Mouse (Mus musculus) kidney, embryonic 14.5 days (tissue): ENCODE data around the gene Pfkfb3. TPM values are rescaled to one million over a fixed set of nuclear protein-coding genes. Genes with fewer than 3 reads are reported as not detected.
A peak's percentile ranks its signal among the peaks of the same experiment; 100 is the strongest.

ENCODE experiments used
- ATAC-seq: fragments of 200-750 bp; cut with Nextera tagmentation; 2 replicates; pipeline ENCODE4 v1.8.0; 2017; ENCODE audit warnings: moderate number of reproducible peaks, mild to moderate bottlenecking, moderate TSS enrichment, moderate library complexity; ENCODE audit not compliant: low FRiP score, low TSS enrichment
- H3K27ac ChIP-seq: fragments of 300-500 bp; sonication (generic); 2 replicates; pipeline ENCODE4 v1.5.1; 2014; ENCODE audit warnings: low read depth, mild to moderate bottlenecking, low read length, moderate library complexity, mixed read lengths
- H3K27me3 ChIP-seq: fragments of 300-500 bp; sonication (generic); 2 replicates; pipeline ENCODE4 v1.6.1; 2014; ENCODE audit warnings: mild to moderate bottlenecking, low read length; ENCODE audit not compliant: control insufficient read depth, insufficient read depth
- H3K36me3 ChIP-seq: fragments of 300-500 bp; sonication (generic); 2 replicates; pipeline ENCODE4 v1.6.1; 2014; ENCODE audit warnings: low read length, mixed read lengths; ENCODE audit not compliant: control insufficient read depth, insufficient read depth
- H3K4me1 ChIP-seq: fragments of 300-500 bp; sonication (generic); 2 replicates; pipeline ENCODE4 v1.6.1; 2014; ENCODE audit warnings: low read length, mixed read lengths; ENCODE audit not compliant: control insufficient read depth, insufficient read depth
- H3K4me2 ChIP-seq: fragments of 300-500 bp; sonication (generic); replicated peaks from 2 replicates; pipeline ENCODE4 v1.6.1; 2014; ENCODE audit warnings: low read depth, mild to moderate bottlenecking, low read length
- H3K4me3 ChIP-seq: fragments of 300-500 bp; sonication (generic); 2 replicates; pipeline ENCODE4 v1.5.1; 2014; ENCODE audit warnings: mild to moderate bottlenecking, low read length
- H3K9ac ChIP-seq: fragments of 300-500 bp; sonication (generic); 2 replicates; pipeline ENCODE4 v1.6.1; 2014; ENCODE audit warnings: low read depth, mild to moderate bottlenecking, low read length, moderate library complexity
- H3K9me3 ChIP-seq: fragments of 300-500 bp; sonication (generic); 2 replicates; pipeline ENCODE4 v1.6.1; 2016; ENCODE audit warnings: low read length; ENCODE audit not compliant: control insufficient read depth
- WGBS: fragments of 180-500 bp; shearing (Covaris S2); extraction: QIAGEN DNeasy Blood & Tissue Kit; methylation state at CpG from one replicate; pipeline ENCODE4 v1.1.7; 2014; 5-methylcytosine and 5-hydroxymethylcytosine counted together
- polyA plus RNA-seq: library from polyadenylated mRNA; unstranded; fragments of >200 nt; fragmentation: Nextera tagmentation; extraction: Ambion mirVana; gene quantifications from 2 replicates; pipeline ENCODE4 v1.2.1, GENCODE M21; 2014

Gene Pfkfb3
- polyA plus RNA-seq, 1 experiment from 2014 or later, result 10.5 TPM

DNA sequence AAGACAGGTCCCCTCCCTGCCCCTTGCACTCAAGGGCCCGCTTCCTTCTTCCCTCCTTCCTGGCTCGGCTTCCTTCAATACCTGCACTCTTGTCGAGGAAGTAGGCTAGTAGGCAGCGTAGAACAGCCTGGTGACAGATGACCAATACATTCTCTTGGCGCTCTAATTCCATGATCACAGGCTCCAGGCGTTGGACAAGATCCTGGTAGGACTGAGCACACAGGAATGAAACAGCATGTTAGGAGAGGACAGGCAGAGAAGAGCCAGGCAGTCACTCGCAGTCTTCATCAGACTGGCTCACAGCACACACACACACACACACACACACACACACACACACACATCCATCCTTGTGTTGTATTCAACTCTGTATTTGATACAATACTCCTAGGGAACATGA, 71.5 kb downstream of the Pfkfb3 start:
- no peak overlapping the region for H3K4me3 ChIP-seq
- H3K27me3 ChIP-seq, result no peaks in the 10 kb centered on the region
- no peaks in the 10 kb centered on the region for H3K9me3 ChIP-seq
- no peak for ATAC-seq
- no peaks in the 10 kb centered on the region for H3K4me1 ChIP-seq
- no peak overlapping the region for H3K9ac ChIP-seq
- H3K4me2 ChIP-seq, result no peak overlapping the region
- WGBS, result 85% methylated on average over 7 of the region's 7 CpGs
- peaks cover 72% of the 10 kb centered on the region for H3K36me3 ChIP-seq
- no peak overlapping the region for H3K27ac ChIP-seq

DNA sequence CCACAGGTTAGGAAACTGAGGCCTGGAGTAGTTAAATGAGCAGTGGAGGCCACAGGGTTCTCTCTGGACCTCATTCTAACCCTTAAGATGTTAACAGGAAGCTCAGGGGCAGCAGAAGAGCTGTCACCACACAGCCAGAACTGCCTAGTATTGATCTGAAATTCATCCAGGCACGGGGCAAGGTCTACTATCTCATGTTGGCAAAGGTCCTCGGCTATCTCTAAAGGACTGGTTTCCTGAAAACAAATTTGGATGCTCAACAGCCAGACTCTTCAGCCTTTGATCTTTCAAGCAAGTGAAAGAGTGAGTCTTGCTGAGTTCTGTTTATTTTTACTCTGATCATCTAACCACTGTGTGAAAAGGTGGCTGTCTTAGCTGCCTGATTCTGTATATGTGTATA, 74.9 kb downstream of the Pfkfb3 start:
- H3K36me3 ChIP-seq, result peaks cover 72% of the 10 kb centered on the region
- no peak overlapping the region for H3K4me2 ChIP-seq
- H3K27me3 ChIP-seq, result no peaks in the 10 kb centered on the region
- H3K9ac ChIP-seq, result no peak overlapping the region
- no peak for ATAC-seq
- WGBS, result 81% methylated on average over 2 of the region's 2 CpGs
- H3K27ac ChIP-seq, result no peak overlapping the region
- H3K4me3 ChIP-seq, result no peak overlapping the region
- H3K4me1 ChIP-seq, result no peaks in the 10 kb centered on the region
- H3K9me3 ChIP-seq, result no peaks in the 10 kb centered on the region

DNA sequence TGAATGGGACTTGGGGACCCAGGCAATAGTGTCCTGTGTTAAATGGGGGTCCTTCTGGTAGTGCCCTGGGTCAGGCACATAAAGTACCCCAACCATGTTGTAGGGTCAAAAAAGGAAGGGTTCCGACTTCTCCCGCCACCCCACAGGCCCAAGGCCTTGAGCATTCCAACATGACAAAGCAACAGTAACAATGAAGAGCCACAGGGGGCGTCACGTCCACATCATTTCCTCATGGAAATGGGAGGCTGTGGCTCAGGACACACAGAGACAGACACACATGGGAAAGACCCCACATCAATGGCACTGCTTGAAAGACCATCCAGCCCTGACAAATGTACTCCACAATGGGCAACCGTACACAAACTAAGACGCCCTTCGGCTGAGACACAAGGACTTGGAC, 78.6 kb downstream of the Pfkfb3 start:
- 97% methylated on average over 7 of the region's 7 CpGs for WGBS
- H3K4me1 ChIP-seq, result no peaks in the 10 kb centered on the region

GRCm38 (mm10) chr2:11464661-11465099, 89.2 kb downstream of the Pfkfb3 start:
- no peak overlapping the region for H3K4me2 ChIP-seq
- no peaks in the 10 kb centered on the region for H3K4me1 ChIP-seq
- no peak overlapping the region for H3K9ac ChIP-seq
- no peaks in the 10 kb centered on the region for H3K9me3 ChIP-seq
- 80% methylated on average over 3 of the region's 3 CpGs for WGBS
- no peaks in the 10 kb centered on the region for H3K36me3 ChIP-seq
- no peak for ATAC-seq
- H3K27ac ChIP-seq, result no peak overlapping the region
- no peaks in the 10 kb centered on the region for H3K27me3 ChIP-seq
- H3K4me3 ChIP-seq, result no peak overlapping the region

More for the DNA sequence above, 78.6 kb downstream of the Pfkfb3 start:
- Histone ChIP-seq H3K4me2 (no peak overlapping the region), H3K4me3 (no peak overlapping the region), H3K27me3 (no peaks in the 10 kb centered on the region), H3K9ac (no peak overlapping the region), H3K36me3 (peaks cover 65% of the 10 kb centered on the region), H3K9me3 (no peaks in the 10 kb centered on the region), H3K27ac (no peak overlapping the region)
- no peak for ATAC-seq

DNA sequence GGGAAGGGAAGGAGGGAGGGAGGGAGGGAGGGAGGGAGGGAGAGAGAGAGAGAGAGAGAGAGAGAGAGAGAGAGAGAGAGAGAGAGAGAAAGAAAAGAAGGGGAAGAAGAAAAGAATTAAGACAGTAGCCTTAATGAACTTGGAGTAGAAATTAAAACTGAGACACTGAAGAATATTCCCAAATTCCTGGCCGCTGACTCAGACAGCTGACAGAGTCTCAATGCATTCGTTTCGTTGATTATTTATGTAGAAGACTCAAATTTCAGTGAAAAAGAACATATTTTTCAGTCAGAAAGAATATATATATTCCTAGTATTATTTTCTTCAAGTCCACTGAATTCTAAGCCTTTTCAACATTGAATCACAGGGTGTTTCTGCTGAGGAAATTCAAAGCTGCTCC, 92.9 kb downstream of the Pfkfb3 start:
- Histone ChIP-seq H3K9me3 (no peaks in the 10 kb centered on the region), H3K4me2 (no peak overlapping the region), H3K4me1 (no peaks in the 10 kb centered on the region), H3K4me3 (no peak overlapping the region), H3K27me3 (no peaks in the 10 kb centered on the region), H3K36me3 (no peaks in the 10 kb centered on the region), H3K9ac (no peak overlapping the region), H3K27ac (no peak overlapping the region)
- no peak for ATAC-seq
- 70% methylated on average over 3 of the region's 3 CpGs for WGBS

DNA sequence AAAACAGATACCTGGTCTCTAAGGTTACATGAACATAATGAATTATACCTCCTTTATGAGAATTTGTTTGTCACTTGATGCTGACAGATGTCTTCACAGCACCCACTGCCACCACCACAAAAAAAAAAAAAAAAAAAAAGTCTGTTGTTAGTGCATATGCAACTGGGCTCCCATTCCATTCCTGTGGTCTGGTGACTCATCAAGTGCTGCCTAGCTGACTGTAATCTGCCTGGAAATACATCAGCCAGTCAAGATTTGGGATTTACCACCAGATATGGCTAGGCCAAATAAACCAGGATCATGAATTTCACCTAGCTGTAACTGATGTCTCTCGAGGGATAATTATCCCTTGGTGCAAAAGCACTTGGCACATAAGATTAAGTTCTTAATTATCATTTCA, 95.4 kb downstream of the Pfkfb3 start:
- Histone ChIP-seq H3K27me3 (no peaks in the 10 kb centered on the region), H3K36me3 (no peaks in the 10 kb centered on the region), H3K9ac (no peak overlapping the region), H3K9me3 (no peaks in the 10 kb centered on the region), H3K27ac (no peak overlapping the region), H3K4me1 (no peaks in the 10 kb centered on the region), H3K4me2 (no peak overlapping the region), H3K4me3 (no peak overlapping the region)
- 80% methylated on average over 1 of the region's 1 CpGs for WGBS
- ATAC-seq, result no peak

GRCm38 (mm10) chr2:11457904-11458303, 96.0 kb downstream of the Pfkfb3 start:
- H3K27ac ChIP-seq, result no peak overlapping the region
- no peak overlapping the region for H3K4me3 ChIP-seq
- ATAC-seq, result 0 out of 2 replicates have a peak, but pooled peaks have one; percentile 28
- no peaks in the 10 kb centered on the region for H3K36me3 ChIP-seq
- no peak overlapping the region for H3K9ac ChIP-seq
- no peaks in the 10 kb centered on the region for H3K27me3 ChIP-seq
- no peaks in the 10 kb centered on the region for H3K4me1 ChIP-seq
- no peak overlapping the region for H3K4me2 ChIP-seq
- H3K9me3 ChIP-seq, result no peaks in the 10 kb centered on the region
- WGBS, result 58% methylated on average over 7 of the region's 7 CpGs

GRCm38 (mm10) chr2:11448711-11449110, 105.2 kb downstream of the Pfkfb3 start:
- Histone ChIP-seq H3K4me2 (no peak overlapping the region), H3K36me3 (no peaks in the 10 kb centered on the region), H3K27me3 (no peaks in the 10 kb centered on the region), H3K27ac (no peak overlapping the region), H3K9ac (no peak overlapping the region), H3K4me3 (no peak overlapping the region), H3K4me1 (no peaks in the 10 kb centered on the region), H3K9me3 (no peaks in the 10 kb centered on the region)
- ATAC-seq, result no peak
- 86% methylated on average over 3 of the region's 3 CpGs for WGBS

- no peaks in the 10 kb centered on the region for H3K27me3 ChIP-seq
- ATAC-seq, result no peak
- no peak overlapping the region for H3K4me2 ChIP-seq
- no peak overlapping the region for H3K4me3 ChIP-seq
- H3K9ac ChIP-seq, result no peak overlapping the region
- H3K4me1 ChIP-seq, result no peaks in the 10 kb centered on the region
- H3K36me3 ChIP-seq, result no peaks in the 10 kb centered on the region
- H3K9me3 ChIP-seq, result no peaks in the 10 kb centered on the region
- H3K27ac ChIP-seq, result no peak overlapping the region
- WGBS, result 63% methylated on average over 2 of the region's 2 CpGs
Observed at GRCm38 (mm10) chr2:11447865-11448264, 106.0 kb downstream of the Pfkfb3 start.

DNA sequence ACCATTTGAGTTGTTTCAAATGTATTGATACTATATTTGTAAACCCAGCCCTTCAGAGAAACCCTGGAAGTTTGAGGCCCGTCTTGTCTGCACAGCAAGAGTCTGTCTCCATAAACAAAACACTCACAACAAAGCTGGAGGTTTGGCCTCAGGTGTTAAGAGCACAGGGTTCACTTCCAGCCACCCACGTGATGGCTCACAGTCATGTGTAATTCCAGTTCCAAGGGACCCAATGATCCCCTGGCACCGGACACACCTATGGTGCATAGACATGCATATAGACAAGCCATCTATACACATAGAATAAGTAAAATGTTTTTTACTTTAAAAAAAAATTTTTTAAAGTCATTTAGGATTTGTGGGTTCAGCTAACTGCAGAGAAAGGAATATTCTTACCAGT, 108.2 kb downstream of the Pfkfb3 start:
- no peak overlapping the region for H3K27ac ChIP-seq
- H3K36me3 ChIP-seq, result no peaks in the 10 kb centered on the region
- H3K27me3 ChIP-seq, result no peaks in the 10 kb centered on the region
- WGBS, result 80% methylated on average over 3 of the region's 3 CpGs
- H3K4me1 ChIP-seq, result no peaks in the 10 kb centered on the region
- H3K9me3 ChIP-seq, result no peaks in the 10 kb centered on the region
- H3K9ac ChIP-seq, result no peak overlapping the region
- H3K4me3 ChIP-seq, result no peak overlapping the region
- no peak overlapping the region for H3K4me2 ChIP-seq
- ATAC-seq, result no peak
